Mouse (Mus musculus) kidney, embryonic 16.5 days (tissue): ENCODE results near the gene Gucy1b1. TPM values are rescaled to one million over a fixed set of nuclear protein-coding genes. Genes with fewer than 3 reads are reported as not detected.

Source experiments
- ATAC-seq: fragments of 200-750 bp; cut with Nextera tagmentation; 2 replicates; pipeline ENCODE4 v1.8.0; 2017; ENCODE audit warnings: moderate TSS enrichment; ENCODE audit not compliant: low FRiP score, low TSS enrichment
- H3K27ac ChIP-seq: fragments of 300-500 bp; sonication (generic); 2 replicates; pipeline ENCODE4 v1.5.1; 2014; ENCODE audit warnings: low read length
- H3K27me3 ChIP-seq: fragments of 300-500 bp; sonication (generic); 2 replicates; pipeline ENCODE4 v1.6.1; 2014; ENCODE audit warnings: low read length, control low read depth, mixed read lengths; ENCODE audit not compliant: insufficient read depth
- H3K36me3 ChIP-seq: fragments of 300-500 bp; sonication (generic); 2 replicates; pipeline ENCODE4 v1.6.1; 2014; ENCODE audit warnings: low read length, control low read depth, mixed read lengths; ENCODE audit not compliant: insufficient read depth
- H3K4me1 ChIP-seq: fragments of 300-500 bp; sonication (generic); 2 replicates; pipeline ENCODE4 v1.6.1; 2014; ENCODE audit warnings: low read length, control low read depth, mixed read lengths; ENCODE audit not compliant: insufficient read depth
- H3K4me2 ChIP-seq: fragments of 300-500 bp; sonication (generic); replicated peaks from 2 replicates; pipeline ENCODE4 v1.6.1; 2014; ENCODE audit warnings: low read depth, low read length
- H3K4me3 ChIP-seq: fragments of 300-500 bp; sonication (generic); 2 replicates; pipeline ENCODE4 v1.5.1; 2014; ENCODE audit warnings: mild to moderate bottlenecking, low read length
- H3K9ac ChIP-seq: fragments of 300-500 bp; sonication (generic); replicated peaks from 2 replicates; pipeline ENCODE4 v1.6.1; 2014; ENCODE audit warnings: low read length
- H3K9me3 ChIP-seq: fragments of 300-500 bp; sonication (generic); 2 replicates; pipeline ENCODE4 v1.6.1; 2016; ENCODE audit warnings: low read length, control low read depth
- WGBS: fragments of 180-500 bp; shearing (Covaris S2); extraction: QIAGEN DNeasy Blood & Tissue Kit; methylation state at CpG from one replicate; pipeline ENCODE4 v1.1.7; 2014; 5-methylcytosine and 5-hydroxymethylcytosine counted together
- polyA plus RNA-seq: library from polyadenylated mRNA; unstranded; fragments of >200 nt; fragmentation: Nextera tagmentation; extraction: Ambion mirVana; gene quantifications from 2 replicates; pipeline ENCODE4 v1.2.1, GENCODE M21; 2015

The Gucy1b1 gene
- polyA plus RNA-seq, 1 experiment from 2014 or later: 38.0 TPM

- no peak overlapping the region for H3K4me3 ChIP-seq
- no peak for ATAC-seq
- H3K4me1 ChIP-seq: no peaks in the 10 kb centered on the region
- H3K4me2 ChIP-seq: no peak overlapping the region
- no peaks in the 10 kb centered on the region for H3K9me3 ChIP-seq
- no peaks in the 10 kb centered on the region for H3K27me3 ChIP-seq
- no peaks in the 10 kb centered on the region for H3K36me3 ChIP-seq
- WGBS: 91% methylated on average over 1 of the region's 1 CpGs
- H3K9ac ChIP-seq: no peak overlapping the region
- no peak overlapping the region for H3K27ac ChIP-seq
These were observed 67.5 kb downstream of the Gucy1b1 start for GRCm38 (mm10) chr3:82007002-82007401.

GRCm38 (mm10) chr3:81995988-81996387 is 78.5 kb downstream of the Gucy1b1 start:
- Histone ChIP-seq H3K36me3 (no peaks in the 10 kb centered on the region), H3K4me2 (no peak overlapping the region), H3K9me3 (no peaks in the 10 kb centered on the region), H3K9ac (no peak overlapping the region), H3K4me3 (no peak overlapping the region), H3K27ac (no peak overlapping the region), H3K27me3 (no peaks in the 10 kb centered on the region), H3K4me1 (no peaks in the 10 kb centered on the region)
- ATAC-seq: no peak
- WGBS: 5% methylated on average over 1 of the region's 1 CpGs

GRCm38 (mm10) chr3:81995371-81995770 is 79.1 kb downstream of the Gucy1b1 start:
- no peaks in the 10 kb centered on the region for H3K36me3 ChIP-seq
- no peak overlapping the region for H3K4me2 ChIP-seq
- H3K4me1 ChIP-seq: no peaks in the 10 kb centered on the region
- ATAC-seq: no peak
- no peaks in the 10 kb centered on the region for H3K27me3 ChIP-seq
- H3K9ac ChIP-seq: no peak overlapping the region
- no peak overlapping the region for H3K4me3 ChIP-seq
- H3K27ac ChIP-seq: no peak overlapping the region
- 45% methylated on average over 4 of the region's 4 CpGs for WGBS
- no peaks in the 10 kb centered on the region for H3K9me3 ChIP-seq

GRCm38 (mm10) chr3:81990531-81990930 is 84.0 kb downstream of the Gucy1b1 start:
- 62% methylated on average over 3 of the region's 3 CpGs for WGBS
- Histone ChIP-seq H3K27me3 (no peaks in the 10 kb centered on the region), H3K4me1 (no peaks in the 10 kb centered on the region), H3K9ac (no peak overlapping the region), H3K27ac (no peak overlapping the region), H3K36me3 (no peaks in the 10 kb centered on the region), H3K4me3 (no peak overlapping the region), H3K4me2 (no peak overlapping the region), H3K9me3 (no peaks in the 10 kb centered on the region)
- no peak for ATAC-seq

- no peak for ATAC-seq
- 41% methylated on average over 2 of the region's 2 CpGs for WGBS
- H3K27ac ChIP-seq: no peak overlapping the region
- H3K4me1 ChIP-seq: no peaks in the 10 kb centered on the region
- H3K9me3 ChIP-seq: no peaks in the 10 kb centered on the region
- no peak overlapping the region for H3K9ac ChIP-seq
- H3K4me2 ChIP-seq: no peak overlapping the region
- no peaks in the 10 kb centered on the region for H3K36me3 ChIP-seq
- H3K27me3 ChIP-seq: no peaks in the 10 kb centered on the region
- H3K4me3 ChIP-seq: no peak overlapping the region
These were observed 84.8 kb downstream of the Gucy1b1 start for GRCm38 (mm10) chr3:81989692-81990141.

- Histone ChIP-seq H3K4me3 (no peak overlapping the region), H3K9ac (no peak overlapping the region), H3K4me2 (no peak overlapping the region), H3K9me3 (no peaks in the 10 kb centered on the region), H3K36me3 (no peaks in the 10 kb centered on the region), H3K27ac (no peak overlapping the region), H3K4me1 (no peaks in the 10 kb centered on the region), H3K27me3 (no peaks in the 10 kb centered on the region)
- no peak for ATAC-seq
- WGBS: 91% methylated on average over 3 of the region's 3 CpGs
These were observed 86.9 kb downstream of the Gucy1b1 start for GRCm38 (mm10) chr3:81987628-81988027.

GRCm38 (mm10) chr3:81986103-81986502 is 88.4 kb downstream of the Gucy1b1 start:
- Histone ChIP-seq H3K9ac (no peak overlapping the region), H3K9me3 (no peaks in the 10 kb centered on the region), H3K4me3 (no peak overlapping the region), H3K27me3 (no peaks in the 10 kb centered on the region), H3K27ac (no peak overlapping the region), H3K36me3 (no peaks in the 10 kb centered on the region), H3K4me1 (no peaks in the 10 kb centered on the region), H3K4me2 (no peak overlapping the region)
- ATAC-seq: no peak
- WGBS: 93% methylated on average over 2 of the region's 2 CpGs

- Histone ChIP-seq H3K4me3 (no peak overlapping the region), H3K27ac (no peak overlapping the region), H3K27me3 (no peaks in the 10 kb centered on the region), H3K4me2 (no peak overlapping the region), H3K9me3 (no peaks in the 10 kb centered on the region), H3K9ac (no peak overlapping the region), H3K36me3 (no peaks in the 10 kb centered on the region), H3K4me1 (no peaks in the 10 kb centered on the region)
- no peak for ATAC-seq
- WGBS: 79% methylated on average over 1 of the region's 1 CpGs
These were observed 89.4 kb downstream of the Gucy1b1 start for GRCm38 (mm10) chr3:81985100-81985499.

GRCm38 (mm10) chr3:81983120-81983895 is 91.2 kb downstream of the Gucy1b1 start:
- no peak overlapping the region for H3K4me3 ChIP-seq
- no peaks in the 10 kb centered on the region for H3K4me1 ChIP-seq
- H3K4me2 ChIP-seq: no peak overlapping the region
- no peak overlapping the region for H3K27ac ChIP-seq
- H3K9me3 ChIP-seq: no peaks in the 10 kb centered on the region
- no peak for ATAC-seq
- H3K9ac ChIP-seq: no peak overlapping the region
- 84% methylated on average over 8 of the region's 8 CpGs for WGBS
- H3K36me3 ChIP-seq: no peaks in the 10 kb centered on the region
- H3K27me3 ChIP-seq: no peaks in the 10 kb centered on the region
